Mouse (Mus musculus): ENCODE measurements around the gene Omg.

The Omg gene

DNA sequence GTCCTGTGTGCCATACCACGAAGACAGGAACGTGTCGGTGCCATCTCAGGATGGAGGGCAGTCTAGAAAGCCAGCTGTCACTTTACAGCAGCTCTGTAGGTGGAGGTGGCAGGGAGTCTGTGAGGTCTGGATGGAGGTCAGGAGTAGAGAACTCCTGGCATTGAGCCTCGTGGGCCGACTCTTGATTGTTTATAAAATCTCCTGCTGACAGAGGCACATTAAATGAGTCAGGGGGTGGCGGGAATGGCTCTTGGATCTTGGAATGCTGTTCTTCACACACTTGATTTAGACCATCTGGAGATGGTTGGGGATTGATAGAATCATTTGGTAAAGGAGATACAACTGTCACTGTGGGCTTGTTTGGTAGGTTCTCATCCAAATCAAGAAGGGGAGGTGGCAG, 11.4 kb upstream of the Omg start:
- DNase-seq, result no peak

DNA sequence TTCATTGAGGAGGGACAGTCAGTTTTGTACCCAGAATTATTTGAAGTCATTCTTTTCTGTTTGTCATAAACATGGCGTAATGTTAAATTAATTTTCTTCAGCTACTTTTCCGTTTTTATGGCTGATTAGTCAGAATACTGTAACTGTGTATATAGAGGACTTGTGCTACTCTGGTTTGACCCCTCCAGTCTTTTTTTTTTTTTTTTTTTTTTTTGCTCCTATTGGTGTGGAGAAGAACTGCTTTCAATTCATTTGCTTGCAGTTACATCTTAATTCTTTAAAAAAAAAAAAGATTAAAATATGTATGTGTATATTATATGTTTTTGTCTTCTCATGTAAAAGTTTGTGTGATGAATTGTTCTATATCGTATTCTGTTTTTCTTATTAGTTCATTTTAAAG, 8.1 kb upstream of the Omg start:
- DNase-seq, result no peak

DNA sequence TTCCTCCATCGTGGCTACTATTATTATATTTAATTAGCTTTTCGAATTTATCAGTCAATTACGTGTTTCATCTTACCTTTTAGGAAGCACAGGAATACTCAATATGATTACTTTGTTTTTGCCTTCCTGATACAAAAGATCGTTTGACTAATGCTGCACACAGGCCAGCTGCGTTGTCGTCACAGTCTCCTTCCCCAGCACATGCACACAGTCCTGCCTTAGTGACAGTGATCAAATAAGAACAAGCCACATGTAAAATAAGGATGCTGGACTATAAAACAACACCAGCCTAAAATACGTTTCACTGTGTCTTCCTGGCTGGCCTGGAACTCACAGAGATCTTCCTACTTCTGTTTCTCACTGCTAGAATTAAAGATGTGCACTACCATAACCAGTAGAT, 622 bp upstream of the Omg start:
- DNase-seq, result no peak

DNA sequence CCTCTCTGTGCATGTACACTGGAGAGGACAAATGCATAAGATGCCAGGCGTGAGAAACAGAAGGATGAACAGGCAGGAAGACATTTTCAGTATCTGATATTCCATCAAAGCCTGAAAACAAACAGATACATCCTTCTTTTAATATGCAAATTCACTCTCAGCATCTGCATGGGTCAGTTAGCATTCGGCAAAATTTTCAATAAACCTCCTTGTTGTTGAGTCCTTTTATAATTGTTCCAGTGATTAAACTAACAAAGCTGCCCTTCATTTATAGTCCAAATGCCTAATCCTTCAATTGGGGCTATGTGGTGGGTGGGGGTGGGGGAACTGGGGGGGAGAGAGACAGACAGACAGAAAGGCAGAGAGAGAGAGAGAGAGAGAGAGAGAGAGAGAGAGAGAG, 967 bp downstream of the Omg start:
- no peak for DNase-seq

DNA sequence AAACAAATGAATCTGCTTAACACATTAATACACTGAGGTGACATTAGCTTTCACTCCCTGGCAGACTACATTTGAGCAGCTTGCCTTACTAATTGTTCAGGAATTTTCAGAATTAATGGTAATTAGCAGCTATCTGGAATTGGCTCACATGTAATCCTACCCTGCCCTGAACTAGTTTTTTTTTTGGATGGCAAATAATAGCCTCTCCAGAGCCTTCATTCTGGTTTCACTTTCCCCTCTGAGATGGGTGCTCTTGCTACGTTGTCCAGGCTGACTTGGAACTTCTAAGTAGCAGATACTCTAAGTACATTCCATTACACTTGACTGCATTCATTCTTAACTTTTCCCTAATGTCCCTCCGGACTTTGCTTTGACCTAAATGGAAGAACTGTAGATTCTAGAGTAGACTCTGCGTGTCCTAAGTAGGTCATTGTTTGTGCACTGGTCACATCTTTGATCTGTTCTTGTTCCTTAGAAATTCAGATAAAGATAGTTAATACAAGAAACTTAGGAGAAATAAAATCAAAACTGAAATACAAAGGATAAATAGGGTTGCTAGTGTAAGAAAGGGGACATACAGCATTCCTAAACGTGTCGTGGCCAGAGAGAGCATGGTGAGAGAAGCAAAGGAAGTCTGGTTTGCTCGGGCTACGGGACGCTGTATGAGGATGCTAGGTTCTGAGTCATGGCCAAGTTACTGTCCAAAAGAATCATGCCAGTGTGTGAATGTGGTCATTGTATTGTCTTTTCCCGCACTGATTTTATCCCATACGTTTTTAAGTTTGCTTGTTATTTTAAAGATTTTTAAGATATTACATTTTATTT, 8.7 kb downstream of the Omg start:
- peak in 1 of 2 experiments; percentile 15 for DNase-seq

DNA sequence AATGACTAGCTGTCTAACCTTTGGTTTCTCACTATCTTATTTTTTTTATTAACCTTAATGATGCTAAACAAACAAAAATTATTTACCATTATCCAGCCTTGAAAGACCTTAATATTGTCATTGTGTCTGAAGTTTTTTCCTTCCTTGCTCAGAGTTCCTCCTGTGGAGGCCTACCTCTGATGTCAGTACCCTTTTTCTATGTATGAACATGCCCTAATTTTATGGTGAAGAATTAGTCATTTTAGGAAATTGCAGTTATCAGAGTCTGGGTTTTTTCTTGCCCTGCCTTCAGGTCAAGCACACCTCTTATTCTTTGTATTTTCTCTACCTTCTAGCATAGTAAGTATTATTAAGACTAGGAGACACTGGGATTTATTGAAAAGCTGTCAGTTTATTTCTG, 19.2 kb downstream of the Omg start:
- DNase-seq, result no peak

DNA sequence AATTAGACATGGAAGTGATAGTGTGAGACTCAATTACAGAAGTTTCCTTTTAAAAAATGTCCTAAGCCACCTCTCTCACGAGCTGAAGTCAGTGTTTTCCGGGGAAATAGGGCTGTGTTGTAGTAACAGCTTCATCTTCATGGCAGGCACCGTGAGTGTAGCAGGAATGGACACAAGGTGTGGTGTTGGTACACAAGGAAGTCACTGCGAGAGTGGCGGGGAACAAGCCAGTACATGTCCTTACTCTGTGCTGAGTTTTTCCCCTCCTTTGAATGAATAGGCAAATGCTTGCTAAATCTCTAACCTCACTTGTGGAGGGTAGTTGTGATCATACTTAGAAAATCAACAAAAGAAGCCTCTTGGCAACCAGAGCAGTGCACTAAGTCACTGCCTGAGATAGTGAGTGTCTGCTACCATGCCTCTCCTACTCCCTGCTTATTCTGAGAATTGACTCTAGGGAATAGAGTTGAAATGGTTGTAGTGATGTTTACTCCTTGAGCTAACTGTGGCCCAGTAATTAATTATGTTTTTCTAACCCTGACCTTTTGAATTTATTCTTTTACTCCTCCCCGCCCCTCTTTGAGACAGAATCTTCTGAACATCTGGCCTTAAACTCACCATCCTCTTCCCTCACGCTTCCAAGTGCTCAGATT, 19.9 kb downstream of the Omg start:
- peak; percentile 12 to 36 for DNase-seq

DNA sequence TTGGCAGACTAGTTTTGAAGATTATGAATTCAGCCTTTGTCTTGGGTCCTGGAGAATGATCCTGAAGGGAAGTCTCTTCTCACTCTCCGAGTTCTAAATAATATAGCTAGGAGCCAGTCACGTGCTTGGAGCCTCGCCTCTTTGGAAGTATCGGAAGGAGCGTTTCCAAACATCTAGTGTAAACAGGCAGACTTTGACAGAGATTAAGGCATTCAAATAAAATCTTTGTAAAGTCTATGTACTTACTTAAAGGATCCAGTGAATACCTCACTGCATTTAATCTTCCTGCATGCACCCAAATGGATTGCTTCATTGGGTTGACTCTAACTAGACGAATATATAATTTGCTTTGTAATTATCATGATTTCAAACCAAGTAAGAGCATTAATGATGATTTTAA, 20.5 kb downstream of the Omg start:
- DNase-seq, result peak in 1 of 2 experiments; percentile 19

DNA sequence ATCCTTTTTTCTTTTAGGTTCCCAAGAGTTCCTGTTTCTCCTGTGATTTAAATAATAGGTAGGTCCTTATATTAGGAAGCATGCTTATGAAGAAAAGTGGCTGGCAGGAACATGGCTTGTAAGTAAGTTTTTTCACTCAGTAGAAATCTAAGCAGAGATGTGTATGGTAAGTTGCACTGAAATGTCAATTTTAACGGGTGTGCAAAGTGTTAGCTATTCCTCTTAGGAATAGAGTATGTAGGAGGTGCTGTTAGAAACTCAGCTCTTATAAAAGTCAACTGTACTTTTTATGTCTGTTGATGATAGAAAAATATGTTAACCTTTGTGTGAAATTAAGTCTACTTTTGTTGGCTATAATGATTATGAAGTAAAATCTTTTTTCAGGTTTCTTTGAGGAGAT, 35.8 kb downstream of the Omg start:
- no peak for DNase-seq

DNA sequence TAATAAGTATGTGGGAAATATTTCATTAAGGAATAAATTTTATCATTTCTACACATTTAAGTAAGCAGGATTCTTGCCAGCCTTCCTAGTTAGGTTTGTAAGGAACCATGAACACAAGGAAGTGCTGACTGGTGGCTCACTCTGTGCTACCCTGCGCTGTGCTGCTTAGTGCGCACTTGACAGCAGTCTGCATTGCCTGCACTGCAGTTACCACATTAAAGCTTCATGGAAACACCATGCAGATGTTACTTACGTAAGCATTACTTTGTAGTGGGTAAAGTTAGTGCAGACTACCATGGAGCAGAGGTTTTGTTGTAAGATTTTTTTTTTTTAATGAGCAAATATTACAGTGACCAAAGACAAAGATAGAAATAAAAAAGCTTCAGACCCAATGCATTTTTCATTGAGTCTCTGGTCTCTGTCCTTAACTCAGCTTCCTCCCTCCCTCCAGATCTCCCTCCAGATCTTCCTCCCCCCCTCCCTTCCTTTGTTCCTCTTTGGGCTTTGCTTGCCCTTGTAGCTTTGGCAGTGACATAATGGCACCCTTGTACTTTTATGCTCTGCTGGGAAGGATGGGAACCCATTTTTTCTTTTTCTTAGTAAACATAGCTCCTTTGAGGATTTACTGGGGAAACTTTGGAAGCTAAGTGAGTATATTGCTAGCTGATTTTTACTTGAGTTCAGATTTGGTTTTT, 43.0 kb downstream of the Omg start:
- no peak for DNase-seq

DNA sequence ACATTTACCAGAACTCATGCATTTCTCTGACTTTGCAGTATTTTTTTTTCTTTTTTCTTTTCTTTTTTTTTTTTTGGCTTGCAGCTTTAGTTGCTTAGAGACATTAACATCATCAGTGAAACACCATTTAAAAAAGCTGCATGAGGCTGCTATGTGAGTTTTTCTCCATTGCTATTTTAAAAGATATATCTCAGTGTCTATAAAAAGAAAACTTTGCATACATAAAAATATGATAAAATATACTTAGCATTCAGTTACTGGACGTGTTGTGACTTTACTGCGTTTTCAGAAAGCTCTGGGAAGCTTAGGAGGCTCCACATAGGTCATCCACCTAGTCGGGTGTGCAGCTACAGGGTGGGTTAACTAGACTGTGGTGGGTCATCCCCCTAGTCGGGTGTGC, 44.0 kb downstream of the Omg start:
- DNase-seq, result no peak

DNA sequence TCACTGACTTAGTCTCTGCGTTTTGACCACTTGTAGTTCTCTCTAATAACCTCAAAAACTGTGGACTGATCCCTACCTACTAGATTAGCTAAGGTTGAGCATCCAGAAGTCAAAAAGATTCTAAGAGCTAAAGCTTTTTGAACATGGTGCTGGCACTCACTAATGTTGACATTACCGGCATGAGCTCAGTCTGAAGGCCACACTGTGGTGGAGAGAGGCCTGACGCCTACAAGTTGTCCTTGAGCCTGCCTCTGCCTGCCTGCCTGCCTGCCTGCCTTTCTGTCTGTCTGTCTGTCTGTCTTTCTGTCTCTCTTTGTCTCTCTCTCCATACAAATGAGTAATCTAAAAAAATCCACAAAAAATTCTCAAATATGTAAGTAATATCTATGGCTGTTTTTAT, 46.0 kb downstream of the Omg start:
- DNase-seq, result no peak

DNA sequence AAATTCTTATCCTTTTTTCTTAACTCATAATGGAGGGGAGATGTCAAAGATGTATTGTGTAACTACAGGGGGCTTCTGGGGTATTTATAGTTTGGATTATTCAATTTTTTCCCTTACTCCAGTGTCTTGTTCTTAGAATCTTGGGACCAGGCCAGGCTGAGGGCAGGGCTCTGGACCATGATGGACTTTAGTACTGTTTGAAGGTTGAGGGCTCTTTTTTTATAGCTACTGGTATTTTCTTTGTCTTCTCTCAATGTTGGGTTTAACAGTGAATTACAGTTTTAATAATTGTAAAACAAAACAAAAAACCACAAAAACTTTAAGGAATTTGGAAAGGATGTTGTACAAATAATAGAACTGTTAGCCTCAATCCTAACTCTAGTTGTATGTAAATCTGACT, 50.9 kb downstream of the Omg start:
- no peak for DNase-seq

All from lung, adult 18-20 months (tissue).